Mouse (Mus musculus): Measurements from ENCODE around the gene Zp1. TPM values are rescaled to one million over a fixed set of nuclear protein-coding genes. Genes with fewer than 3 reads are reported as not detected.

The Zp1 gene
- polyA plus RNA-seq, 1 experiment: 0.05 TPM

GRCm38 (mm10) chr19:10869886-10870527, 50.4 kb downstream of the Zp1 start, which contains the start of gene Tmem132a:
Gene Tmem132a, minus strand, starts transcription at chr19:10869940.
- peaks cover 31% of the 10 kb centered on the region for H3K79me2 ChIP-seq (ENCODE audit: control insufficient read depth, insufficient read depth)
- TF ChIP-seq SRF (IDR thresholded peaks at IDR 0.05; ENCODE audit: control insufficient read depth, insufficient read length, low read depth) (no peak), USF1 (IDR thresholded peaks at IDR 0.05; ENCODE audit: low read depth) (no peak), POLR2AphosphoS2 (IDR thresholded peaks at IDR 0.05; ENCODE audit: insufficient read length, low read depth) (no peak), MAX (IDR thresholded peaks at IDR 0.05; ENCODE audit: low read depth) (no peak), POLR2A (IDR thresholded peaks at IDR 0.05; ENCODE audit: insufficient read length, low read depth) (no peak), MYOG (IDR thresholded peaks at IDR 0.05; ENCODE audit: control insufficient read depth in 1 of 3, insufficient read depth in 1 of 3, insufficient read length in 2 of 3, low read depth in 2 of 3) (no peak), MYOD1 (IDR thresholded peaks at IDR 0.05; ENCODE audit: control insufficient read depth in 1 of 3, insufficient read length in 2 of 3, low read depth in 2 of 3) (no peak), CEBPB (IDR thresholded peaks at IDR 0.05; ENCODE audit: insufficient read depth, poor library complexity, severe bottlenecking) (no peak)
- H3K4me3 ChIP-seq: peak within 1 kb of the TSS; percentile 76
- peaks cover 28% of the 10 kb centered on the region for H3K36me3 ChIP-seq (ENCODE audit: control insufficient read depth, insufficient read depth)
- peak within 1 kb of the TSS; percentile 55 for H3ac ChIP-seq (ENCODE audit: control insufficient read depth, insufficient read length)
- no peaks in the 10 kb centered on the region for H3K27me3 ChIP-seq (ENCODE audit: control insufficient read depth, insufficient read depth, insufficient read length)
- peak within 1 kb of the TSS; percentile 83 for H3K4me2 ChIP-seq (ENCODE audit: low read depth)

DNA sequence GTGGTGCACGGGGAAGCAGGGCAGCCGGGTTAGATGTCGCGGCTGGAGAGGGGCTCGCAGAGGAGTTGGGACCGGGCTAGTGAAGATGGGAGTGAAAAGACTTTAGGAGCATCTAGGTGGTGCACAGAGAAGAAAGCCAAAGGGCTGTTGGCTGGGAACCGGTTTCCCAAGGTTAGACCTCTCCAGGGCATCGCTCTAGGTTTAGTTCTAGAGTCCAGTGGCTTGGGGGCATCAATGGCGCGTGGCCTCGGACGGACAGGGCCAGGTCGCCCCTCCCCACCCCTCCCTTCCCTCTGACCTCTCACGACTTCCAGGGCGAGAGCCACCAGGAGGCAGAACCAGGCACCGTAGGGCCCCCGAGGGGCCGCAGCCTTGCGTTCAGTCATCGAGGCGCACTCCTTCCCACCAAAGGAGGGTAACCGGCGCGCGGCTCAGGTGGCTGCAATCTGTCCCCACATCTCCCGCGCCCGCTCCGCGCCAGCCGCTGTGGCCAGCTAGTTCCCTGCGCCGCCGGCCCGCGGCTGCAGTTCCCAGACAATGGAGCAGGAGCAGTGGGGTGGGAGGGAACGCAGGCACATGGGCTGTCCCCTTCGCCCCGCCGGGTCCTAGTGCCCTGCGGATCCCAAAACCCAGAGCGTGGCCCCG, 51.1 kb downstream of the Zp1 start:
- Histone ChIP-seq H3K36me3 (ENCODE audit: control insufficient read depth, insufficient read depth) (peaks cover 35% of the 10 kb centered on the region), H3K79me2 (ENCODE audit: control insufficient read depth, insufficient read depth) (peaks cover 25% of the 10 kb centered on the region), H3K4me3 (peak overlapping the region; percentile 76), H3ac (ENCODE audit: control insufficient read depth, insufficient read length) (peak overlapping the region; percentile 55), H3K4me2 (ENCODE audit: low read depth) (peak overlapping the region; percentile 83), H3K27me3 (ENCODE audit: control insufficient read depth, insufficient read depth, insufficient read length) (no peaks in the 10 kb centered on the region)
- TF ChIP-seq MYOG (IDR thresholded peaks at IDR 0.05; ENCODE audit: control insufficient read depth in 1 of 3, insufficient read depth in 1 of 3, insufficient read length in 2 of 3, low read depth in 2 of 3) (peak in 2 of 3 experiments; percentile 44 to 76), MYOD1 (IDR thresholded peaks at IDR 0.05; ENCODE audit: control insufficient read depth in 1 of 3, insufficient read length in 2 of 3, low read depth in 2 of 3) (peak in 1 of 3 experiments; percentile 54), POLR2A (IDR thresholded peaks at IDR 0.05; ENCODE audit: insufficient read length, low read depth) (peak; percentile 99), CEBPB (IDR thresholded peaks at IDR 0.05; ENCODE audit: insufficient read depth, poor library complexity, severe bottlenecking) (no peak), TCF3 (IDR thresholded peaks at IDR 0.05; ENCODE audit: insufficient read length, low read depth) (peak; percentile 8), TCF12 (IDR thresholded peaks at IDR 0.05; ENCODE audit: insufficient read depth, poor library complexity, severe bottlenecking) (no peak), MAX (IDR thresholded peaks at IDR 0.05; ENCODE audit: low read depth) (peak; percentile 37), USF1 (IDR thresholded peaks at IDR 0.05; ENCODE audit: low read depth) (peak; percentile 77), E2F4 (IDR thresholded peaks at IDR 0.05; ENCODE audit: insufficient read depth) (no peak), SRF (IDR thresholded peaks at IDR 0.05; ENCODE audit: control insufficient read depth, insufficient read length, low read depth) (peak; percentile 42), POLR2AphosphoS2 (IDR thresholded peaks at IDR 0.05; ENCODE audit: insufficient read length, low read depth) (peak; percentile 98)

- peak overlapping the region; percentile 55 for H3ac ChIP-seq (ENCODE audit: control insufficient read depth, insufficient read length)
- H3K79me2 ChIP-seq (ENCODE audit: control insufficient read depth, insufficient read depth): peaks cover 23% of the 10 kb centered on the region
These were observed 51.8 kb downstream of the Zp1 start for GRCm38 (mm10) chr19:10868623-10869141.

GRCm38 (mm10) chr19:10867946-10868622, 52.3 kb downstream of the Zp1 start:
- Histone ChIP-seq H3K36me3 (ENCODE audit: control insufficient read depth, insufficient read depth) (peaks cover 27% of the 10 kb centered on the region), H3K4me3 (peak overlapping the region; percentile 76), H3K79me2 (ENCODE audit: control insufficient read depth, insufficient read depth) (peaks cover 23% of the 10 kb centered on the region), H3K4me2 (ENCODE audit: low read depth) (peak overlapping the region; percentile 83), H3K27me3 (ENCODE audit: control insufficient read depth, insufficient read depth, insufficient read length) (no peaks in the 10 kb centered on the region), H3ac (ENCODE audit: control insufficient read depth, insufficient read length) (peak overlapping the region; percentile 55)
- TF ChIP-seq POLR2A (IDR thresholded peaks at IDR 0.05; ENCODE audit: insufficient read length, low read depth) (no peak), TCF3 (IDR thresholded peaks at IDR 0.05; ENCODE audit: insufficient read length, low read depth) (no peak), MYOG (IDR thresholded peaks at IDR 0.05; ENCODE audit: control insufficient read depth in 1 of 3, insufficient read depth in 1 of 3, insufficient read length in 2 of 3, low read depth in 2 of 3) (no peak), E2F4 (IDR thresholded peaks at IDR 0.05; ENCODE audit: insufficient read depth) (no peak), SRF (IDR thresholded peaks at IDR 0.05; ENCODE audit: control insufficient read depth, insufficient read length, low read depth) (no peak), REST (IDR thresholded peaks at IDR 0.05; ENCODE audit: insufficient read depth, insufficient read length) (no peak)

More at GRCm38 (mm10) chr19:10868623-10869141, 51.8 kb downstream of the Zp1 start:
- peak overlapping the region; percentile 76 for H3K4me3 ChIP-seq
- peaks cover 32% of the 10 kb centered on the region for H3K36me3 ChIP-seq (ENCODE audit: control insufficient read depth, insufficient read depth)
- no peaks in the 10 kb centered on the region for H3K27me3 ChIP-seq (ENCODE audit: control insufficient read depth, insufficient read depth, insufficient read length)
- peak overlapping the region; percentile 83 for H3K4me2 ChIP-seq (ENCODE audit: low read depth)
- no peak for TF ChIP-seq POLR2AphosphoS2 (IDR thresholded peaks at IDR 0.05; ENCODE audit: insufficient read length, low read depth)
- no peak for TF ChIP-seq TCF3 (IDR thresholded peaks at IDR 0.05; ENCODE audit: insufficient read length, low read depth)
- no peak for TF ChIP-seq MAX (IDR thresholded peaks at IDR 0.05; ENCODE audit: low read depth)
- TF ChIP-seq POLR2A (IDR thresholded peaks at IDR 0.05; ENCODE audit: insufficient read length, low read depth): no peak
- TF ChIP-seq MYOG (IDR thresholded peaks at IDR 0.05; ENCODE audit: control insufficient read depth in 1 of 3, insufficient read depth in 1 of 3, insufficient read length in 2 of 3, low read depth in 2 of 3): no peak
- no peak for TF ChIP-seq MYOD1 (IDR thresholded peaks at IDR 0.05; ENCODE audit: control insufficient read depth in 1 of 3, insufficient read length in 2 of 3, low read depth in 2 of 3)
- TF ChIP-seq CEBPB (IDR thresholded peaks at IDR 0.05; ENCODE audit: insufficient read depth, poor library complexity, severe bottlenecking): no peak
- no peak for TF ChIP-seq E2F4 (IDR thresholded peaks at IDR 0.05; ENCODE audit: insufficient read depth)
- TF ChIP-seq REST (IDR thresholded peaks at IDR 0.05; ENCODE audit: insufficient read depth, insufficient read length): no peak
- TF ChIP-seq SRF (IDR thresholded peaks at IDR 0.05; ENCODE audit: control insufficient read depth, insufficient read length, low read depth): no peak
- no peak for TF ChIP-seq USF1 (IDR thresholded peaks at IDR 0.05; ENCODE audit: low read depth)
- TF ChIP-seq TCF12 (IDR thresholded peaks at IDR 0.05; ENCODE audit: insufficient read depth, poor library complexity, severe bottlenecking): no peak

Data from myocyte (in vitro differentiated cells).